Comparison of ENCODE assay signal across 1 mouse cellular context in the genomic region with DNA sequence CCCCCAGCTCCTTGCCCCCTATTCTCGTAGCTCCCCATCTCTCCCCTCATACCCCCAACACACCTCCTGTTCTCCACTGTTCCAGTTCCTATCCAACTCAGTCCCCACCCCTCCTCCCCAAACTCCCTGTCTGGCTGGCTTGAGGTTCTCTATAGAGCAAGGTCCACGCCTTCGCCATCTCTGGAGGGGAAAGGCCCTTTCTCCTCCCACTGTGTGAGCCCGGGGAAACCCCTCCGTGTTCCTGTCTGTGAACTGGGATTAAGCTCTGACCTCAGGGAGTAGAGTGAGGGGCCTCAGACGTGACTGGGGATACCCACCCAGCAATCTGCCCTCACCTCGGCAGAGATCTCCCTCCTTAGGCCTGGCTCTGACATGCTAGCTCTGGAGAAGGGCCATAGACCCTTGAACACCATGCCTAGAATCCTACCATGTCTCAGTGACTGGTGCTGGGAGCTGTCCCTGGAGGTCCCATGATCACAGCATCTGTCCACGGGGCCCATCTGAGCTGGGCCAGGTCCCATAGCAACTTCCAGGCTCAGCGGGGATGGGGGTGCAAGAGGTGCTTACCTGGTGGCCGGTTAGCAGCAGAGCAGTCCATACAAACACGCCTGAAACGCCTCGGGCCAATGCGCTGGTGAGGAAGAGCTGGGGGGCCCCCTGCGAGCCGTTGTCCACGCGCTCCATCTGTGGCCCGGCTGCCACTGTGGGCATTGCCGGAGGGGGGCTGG.
TF ChIP-seq lines count a peak whose summit lies in the region.

No protein-coding gene starts in this region.

TF ChIP-seq in CH12.LX, 34 proteins besides CTCF, POLR2A, EP300 and RAD21:
- TF ChIP-seq MYC (IDR thresholded peaks at IDR 0.05; ENCODE audit: low read depth, low read length) (no peak), ZKSCAN1 (IDR thresholded peaks at IDR 0.05; ENCODE audit: borderline replicate concordance, low read depth, low read length) (no peak), MEF2A (IDR thresholded peaks at IDR 0.05; ENCODE audit: borderline replicate concordance, low read depth, low read length) (no peak), USF1 (IDR thresholded peaks at IDR 0.05; ENCODE audit: low read depth, low read length) (no peak), ETS1 (conservative IDR thresholded peaks at IDR 0.05; ENCODE audit: low read depth, low read length) (no peak), GABPA (IDR thresholded peaks at IDR 0.05; ENCODE audit: insufficient replicate concordance, low read depth, low read length) (no peak), RCOR1 (conservative IDR thresholded peaks at IDR 0.05; ENCODE audit: low read depth, low read length) (no peak), TBP (conservative IDR thresholded peaks at IDR 0.05; ENCODE audit: low read depth, low read length) (no peak), UBTF (IDR thresholded peaks at IDR 0.05; ENCODE audit: low read depth, low read length) (no peak), E2F4 (IDR thresholded peaks at IDR 0.05; ENCODE audit: insufficient replicate concordance, low read depth, low read length) (no peak), HCFC1 (IDR thresholded peaks at IDR 0.05; ENCODE audit: low read depth, low read length) (no peak), NELFE (IDR thresholded peaks at IDR 0.05; ENCODE audit: low read depth, low read length) (no peak), JUN (IDR thresholded peaks at IDR 0.05; ENCODE audit: insufficient read depth, low read depth, low read length) (no peak), CHD2 (IDR thresholded peaks at IDR 0.05; ENCODE audit: low read length) (no peak), ZC3H11A (IDR thresholded peaks at IDR 0.05; ENCODE audit: low read depth, low read length) (no peak), IRF4 (IDR thresholded peaks at IDR 0.05; ENCODE audit: low read depth, low read length) (no peak), ELF1 (IDR thresholded peaks at IDR 0.05; ENCODE audit: low read depth, low read length) (no peak), ZMIZ1 (IDR thresholded peaks at IDR 0.05; ENCODE audit: low read depth, low read length) (no peak), MAZ (IDR thresholded peaks at IDR 0.05; ENCODE audit: low read depth, low read length) (no peak), JUND (conservative IDR thresholded peaks at IDR 0.05; ENCODE audit: low read depth, low read length) (no peak)
